Mouse (Mus musculus): ENCODE data around the gene Bach2.

GRCm38 (mm10) chr4:32579850-32580249 lies 341.2 kb downstream of the Bach2 start:
- TF ChIP-seq CTCF (IDR thresholded peaks at IDR 0.05; ENCODE audit: extremely low read depth, insufficient read depth, insufficient read length, insufficient replicate concordance), result no peak
- TF ChIP-seq POLR2A (IDR thresholded peaks at IDR 0.05; ENCODE audit: low read depth, low read length), result no peak

Measured in spleen, adult 2 months (tissue).